Mouse (Mus musculus) midbrain, embryonic 13.5 days (tissue): ENCODE data around the gene Rcn2. TPM values are rescaled to one million over a fixed set of nuclear protein-coding genes. Genes with fewer than 3 reads are reported as not detected.

Experiments used
- ATAC-seq: fragments of 200-750 bp; cut with Nextera tagmentation; 2 replicates; pipeline ENCODE4 v1.8.0; 2017; ENCODE audit warnings: mild to moderate bottlenecking, moderate TSS enrichment, moderate library complexity
- H3K27ac ChIP-seq: fragments of 300-500 bp; sonication (generic); 2 replicates; pipeline ENCODE4 v1.5.1; 2015; ENCODE audit warnings: inconsistent platforms, mild to moderate bottlenecking, moderate library complexity
- H3K27me3 ChIP-seq: fragments of 300-500 bp; sonication (generic); 2 replicates; pipeline ENCODE4 v1.6.1; 2015; ENCODE audit warnings: mild to moderate bottlenecking, inconsistent platforms
- H3K36me3 ChIP-seq: fragments of 300-500 bp; sonication (generic); 2 replicates; pipeline ENCODE4 v1.6.1; 2015; ENCODE audit warnings: mild to moderate bottlenecking, inconsistent platforms
- H3K4me1 ChIP-seq: fragments of 300-500 bp; sonication (generic); replicated peaks from 2 replicates; pipeline ENCODE4 v1.6.1; 2015; ENCODE audit warnings: inconsistent platforms
- H3K4me2 ChIP-seq: fragments of 300-500 bp; sonication (generic); replicated peaks from 2 replicates; pipeline ENCODE4 v1.6.1; 2015; ENCODE audit warnings: moderate library complexity, mild to moderate bottlenecking, inconsistent platforms
- H3K4me3 ChIP-seq: fragments of 300-500 bp; sonication (generic); replicated peaks from 2 replicates; pipeline ENCODE4 v1.5.1; 2015; ENCODE audit warnings: mild to moderate bottlenecking, inconsistent platforms
- H3K9ac ChIP-seq: fragments of 300-500 bp; sonication (generic); replicated peaks from 2 replicates; pipeline ENCODE4 v1.6.1; 2015; ENCODE audit warnings: mild to moderate bottlenecking, inconsistent platforms
- H3K9me3 ChIP-seq: fragments of 300-500 bp; sonication (generic); 2 replicates; pipeline ENCODE4 v1.6.1; 2016; ENCODE audit warnings: mild to moderate bottlenecking, inconsistent platforms
- WGBS: fragments of 180-500 bp; shearing (Covaris S2); methylation state at CpG from one replicate; pipeline ENCODE4 v1.1.7; 2015; 5-methylcytosine and 5-hydroxymethylcytosine counted together
- polyA plus RNA-seq: library from polyadenylated mRNA; unstranded; fragments of >200 nt; fragmentation: Nextera tagmentation; extraction: Ambion mirVana; gene quantifications from 2 replicates; pipeline ENCODE4 v1.2.1, GENCODE M21; 2015

Gene Rcn2
- polyA plus RNA-seq, 1 experiment from 2014 or later: 342 TPM

DNA sequence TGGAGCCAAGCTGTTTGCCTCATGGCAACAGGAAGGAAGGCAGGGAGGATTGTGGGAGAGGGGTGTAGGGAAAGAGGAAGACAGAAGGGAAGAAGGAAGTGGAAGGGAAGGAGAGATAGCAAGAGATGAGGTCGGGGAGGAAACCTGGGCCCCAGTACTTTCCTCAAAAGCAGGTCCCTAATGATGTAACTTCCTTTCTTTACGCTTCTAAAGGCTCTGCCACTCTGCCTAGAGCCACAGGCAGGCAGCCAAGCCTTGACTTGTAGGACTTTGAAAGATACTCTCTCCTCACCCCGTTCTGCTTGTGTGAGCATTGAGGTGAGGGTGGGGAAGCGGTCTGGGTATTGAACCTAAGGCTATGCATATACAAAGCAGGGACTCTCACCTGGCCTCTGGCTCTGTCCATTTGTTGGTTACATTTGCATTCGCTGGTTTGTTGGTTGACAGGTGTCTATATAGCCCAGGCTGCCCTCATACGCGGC lies 58.4 kb downstream of the Rcn2 start:
- WGBS: 88% methylated on average over 7 of the region's 7 CpGs
- H3K4me3 ChIP-seq: no peak overlapping the region
- no peaks in the 10 kb centered on the region for H3K4me1 ChIP-seq
- no peak for ATAC-seq
- no peak overlapping the region for H3K4me2 ChIP-seq
- no peak overlapping the region for H3K27ac ChIP-seq
- H3K9me3 ChIP-seq: no peaks in the 10 kb centered on the region
- no peaks in the 10 kb centered on the region for H3K27me3 ChIP-seq
- H3K36me3 ChIP-seq: no peaks in the 10 kb centered on the region
- H3K9ac ChIP-seq: no peak overlapping the region

DNA sequence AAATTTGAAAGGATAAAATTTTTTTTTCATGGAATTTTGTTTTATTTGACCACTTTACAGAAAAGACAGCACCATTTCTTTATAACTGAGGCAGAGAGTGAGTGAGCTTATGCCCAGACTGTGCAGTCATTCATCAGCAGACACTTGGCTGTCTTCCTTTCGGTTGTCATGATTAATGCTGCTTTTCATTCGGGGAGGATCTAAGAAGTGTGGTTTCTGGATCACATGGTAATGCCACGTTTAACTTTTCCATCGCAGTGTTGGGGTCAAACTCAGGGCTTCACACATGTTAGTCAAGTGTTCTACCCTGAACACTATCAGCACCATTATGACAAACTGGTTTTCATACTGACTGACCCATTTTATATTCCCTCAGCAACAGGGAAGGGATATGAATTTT lies 59.4 kb downstream of the Rcn2 start:
- H3K4me3 ChIP-seq: no peak overlapping the region
- no peaks in the 10 kb centered on the region for H3K27me3 ChIP-seq
- no peaks in the 10 kb centered on the region for H3K9me3 ChIP-seq
- H3K9ac ChIP-seq: no peak overlapping the region
- H3K4me1 ChIP-seq: no peaks in the 10 kb centered on the region
- whole genome bisulfite sequencing: 71% methylated on average over 4 of the region's 4 CpGs
- ATAC-seq: no peak
- H3K4me2 ChIP-seq: no peak overlapping the region
- no peaks in the 10 kb centered on the region for H3K36me3 ChIP-seq
- no peak overlapping the region for H3K27ac ChIP-seq

DNA sequence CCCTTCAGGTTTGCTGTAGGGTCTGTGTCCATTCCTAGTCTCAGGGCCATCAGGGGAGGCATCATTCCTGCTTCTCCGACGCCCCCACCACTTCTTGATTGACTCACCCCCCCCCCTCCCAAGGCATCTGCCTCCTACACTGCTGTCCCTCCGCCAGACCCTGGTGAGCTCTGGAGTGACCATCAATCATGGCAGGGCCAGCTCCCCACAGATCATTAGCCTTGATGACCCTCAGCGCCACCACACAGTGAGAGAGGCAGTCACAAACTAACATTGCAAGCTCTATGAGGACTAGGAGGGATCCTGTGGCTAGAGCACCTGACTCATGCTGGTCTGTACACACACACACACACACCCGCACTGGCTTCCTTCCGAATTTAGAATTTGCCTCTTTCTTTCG lies 63.3 kb downstream of the Rcn2 start:
- WGBS: 85% methylated on average over 7 of the region's 7 CpGs
- Histone ChIP-seq H3K36me3 (no peaks in the 10 kb centered on the region), H3K27ac (no peak overlapping the region), H3K27me3 (no peaks in the 10 kb centered on the region), H3K9me3 (no peaks in the 10 kb centered on the region), H3K9ac (no peak overlapping the region), H3K4me1 (no peaks in the 10 kb centered on the region), H3K4me2 (no peak overlapping the region), H3K4me3 (no peak overlapping the region)
- ATAC-seq: no peak

DNA sequence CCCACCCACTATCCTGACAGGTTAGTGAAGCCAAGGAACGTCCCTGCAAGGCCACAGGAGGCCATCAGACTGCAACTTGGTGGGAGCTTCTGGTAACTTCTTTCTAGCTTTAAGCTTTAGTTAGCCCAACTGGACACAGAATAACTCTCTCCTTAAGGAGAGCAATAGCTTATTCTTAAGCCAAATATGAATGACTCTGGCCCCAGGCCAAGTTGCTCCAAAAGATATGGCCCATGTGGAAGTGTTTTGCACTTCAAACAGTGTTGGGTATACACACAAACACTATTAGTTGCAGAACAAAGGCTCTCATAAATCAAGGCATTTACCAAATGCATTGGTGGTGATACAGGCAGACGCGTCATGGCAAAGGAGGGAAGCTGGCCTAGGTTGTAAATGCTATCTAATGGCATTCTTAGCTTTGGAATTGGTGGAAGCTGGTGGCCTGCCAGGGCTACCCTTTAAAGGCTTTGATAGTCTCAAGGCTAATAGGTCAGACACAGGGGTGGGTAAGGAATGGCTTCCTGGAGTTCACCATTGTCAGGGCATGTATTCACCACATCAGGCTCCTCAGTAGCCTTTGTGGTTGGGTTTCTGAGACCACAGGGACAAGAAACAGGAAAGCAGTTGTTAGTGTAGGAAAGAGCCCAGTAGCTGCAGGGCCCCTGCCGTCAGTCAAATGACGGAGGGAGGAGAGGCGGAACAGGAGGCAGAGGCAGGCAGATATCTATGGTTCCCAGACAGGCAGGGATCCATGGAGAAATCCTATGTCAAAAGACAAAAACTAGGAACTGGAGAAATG lies 64.8 kb downstream of the Rcn2 start:
- Histone ChIP-seq H3K27me3 (no peaks in the 10 kb centered on the region), H3K4me1 (no peaks in the 10 kb centered on the region), H3K27ac (no peak overlapping the region), H3K9ac (no peak overlapping the region), H3K36me3 (no peaks in the 10 kb centered on the region), H3K4me3 (no peak overlapping the region), H3K9me3 (no peaks in the 10 kb centered on the region), H3K4me2 (no peak overlapping the region)
- ATAC-seq: no peak
- WGBS: 67% methylated on average over 6 of the region's 6 CpGs

DNA sequence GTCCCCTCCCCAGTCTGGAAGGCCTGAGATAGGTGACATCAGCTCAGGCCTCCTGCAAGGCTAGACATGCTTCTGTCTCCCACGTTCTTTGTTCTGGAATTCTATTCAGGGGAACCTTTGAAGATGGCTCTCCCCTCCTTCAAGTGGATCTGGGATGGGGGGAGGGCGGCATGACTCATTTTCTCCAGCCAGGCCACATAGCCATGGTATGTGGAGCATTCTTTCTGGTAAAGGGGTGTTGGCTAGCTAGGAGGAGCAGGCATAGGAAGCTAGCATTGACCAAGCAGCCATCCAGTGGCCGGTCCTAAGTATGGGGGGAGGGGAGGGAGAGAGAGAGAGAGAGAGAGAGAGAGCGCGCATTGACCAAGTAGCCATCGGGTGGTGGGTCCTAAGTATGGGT lies 65.9 kb downstream of the Rcn2 start:
- H3K27me3 ChIP-seq: no peaks in the 10 kb centered on the region
- no peak for ATAC-seq
- no peak overlapping the region for H3K27ac ChIP-seq
- H3K4me1 ChIP-seq: no peaks in the 10 kb centered on the region
- H3K36me3 ChIP-seq: no peaks in the 10 kb centered on the region
- H3K9ac ChIP-seq: no peak overlapping the region
- H3K9me3 ChIP-seq: no peaks in the 10 kb centered on the region
- no peak overlapping the region for H3K4me3 ChIP-seq
- no peak overlapping the region for H3K4me2 ChIP-seq
- 76% methylated on average over 6 of the region's 6 CpGs for whole genome bisulfite sequencing

DNA sequence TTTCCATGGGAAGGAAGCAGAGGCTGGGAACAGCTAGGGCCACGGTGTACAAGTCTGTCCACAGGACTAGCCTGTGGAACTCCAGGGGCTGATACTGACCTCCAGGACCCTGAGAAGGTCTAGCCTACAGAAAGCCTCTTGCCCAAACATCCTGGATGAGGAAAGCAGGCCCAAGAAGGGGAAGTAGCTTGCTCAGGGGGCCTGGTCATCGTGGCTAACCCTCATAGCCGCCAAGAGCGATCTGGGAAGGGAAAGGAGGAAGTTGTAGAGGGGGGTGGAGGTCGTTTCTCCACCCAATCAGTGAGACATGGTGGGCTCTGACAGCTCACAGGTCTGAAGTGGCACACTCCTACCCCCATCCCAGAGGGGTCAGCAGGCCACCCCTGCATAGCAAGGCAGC lies 66.5 kb downstream of the Rcn2 start:
- H3K4me2 ChIP-seq: no peak overlapping the region
- no peak overlapping the region for H3K4me3 ChIP-seq
- no peak overlapping the region for H3K9ac ChIP-seq
- no peaks in the 10 kb centered on the region for H3K36me3 ChIP-seq
- 87% methylated on average over 5 of the region's 5 CpGs for WGBS
- H3K9me3 ChIP-seq: no peaks in the 10 kb centered on the region
- no peaks in the 10 kb centered on the region for H3K4me1 ChIP-seq
- no peaks in the 10 kb centered on the region for H3K27me3 ChIP-seq
- no peak for ATAC-seq
- no peak overlapping the region for H3K27ac ChIP-seq

Other genes with a start within 250 kb of the Rcn2 start
- 38.6 and 43.3 TPM in 2 replicates for gene Scaper, start 103.7 kb upstream of the Rcn2 start, polyA plus RNA-seq
- not detected in 2 replicates for gene 4930563M21Rik, start 31.3 kb upstream of the Rcn2 start, polyA plus RNA-seq
- 0.31 and 0.96 TPM in 2 replicates for gene Pstpip1, start 48.1 kb downstream of the Rcn2 start, polyA plus RNA-seq
- gene Tspan3, start 123.6 kb downstream of the Rcn2 start, polyA plus RNA-seq: 587 and 592 TPM in 2 replicates